Mouse (Mus musculus) lung, adult 2 months (tissue): ENCODE data around the gene Casz1. TPM values are rescaled to one million over a fixed set of nuclear protein-coding genes. Genes with fewer than 3 reads are reported as not detected.

Experiments
- DNase-seq: peaks from one replicate; pipeline ENCODE4 v3.0.0; 2022
- H3K4me1 ChIP-seq: fragments of 200-500 bp; 2 replicates; pipeline ENCODE4 v1.6.1; 2011; ENCODE audit warnings: low read length; ENCODE audit not compliant: control insufficient read depth, insufficient read depth
- H3K4me3 ChIP-seq: fragments of 200-500 bp; replicated peaks from 2 replicates; pipeline ENCODE3; 2011; ENCODE audit warnings: low read depth, mild to moderate bottlenecking, control low read depth, low read length; ENCODE audit errors: extremely low read depth
- CTCF ChIP-seq: fragments of 200-500 bp; IDR thresholded peaks from 2 replicates; pipeline ENCODE4 v1.5.1; 2011; ENCODE audit warnings: mild to moderate bottlenecking, low read length, control low read depth; ENCODE audit not compliant: insufficient read depth
- POLR2A ChIP-seq: fragments of 200-500 bp; IDR thresholded peaks from 2 replicates; pipeline ENCODE4 v1.6.1; 2011; ENCODE audit warnings: low read depth, mild to moderate bottlenecking, control low read depth, low read length, borderline replicate concordance; ENCODE audit errors: extremely low read depth
- WGBS: fragments of 180-500 bp; shearing (Covaris S2); methylation state at CpG from one replicate; pipeline ENCODE4 v1.1.7; 2018; 5-methylcytosine and 5-hydroxymethylcytosine counted together
- polyA plus RNA-seq: library from polyadenylated mRNA; depleted of rRNA; stranded (reverse); fragments of >200 nt; gene quantifications from 2 replicates; pipeline ENCODE4 v1.2.3, GENCODE M21; 2012

Casz1 gene
- polyA plus RNA-seq, 1 experiment = 68.7 TPM

DNA sequence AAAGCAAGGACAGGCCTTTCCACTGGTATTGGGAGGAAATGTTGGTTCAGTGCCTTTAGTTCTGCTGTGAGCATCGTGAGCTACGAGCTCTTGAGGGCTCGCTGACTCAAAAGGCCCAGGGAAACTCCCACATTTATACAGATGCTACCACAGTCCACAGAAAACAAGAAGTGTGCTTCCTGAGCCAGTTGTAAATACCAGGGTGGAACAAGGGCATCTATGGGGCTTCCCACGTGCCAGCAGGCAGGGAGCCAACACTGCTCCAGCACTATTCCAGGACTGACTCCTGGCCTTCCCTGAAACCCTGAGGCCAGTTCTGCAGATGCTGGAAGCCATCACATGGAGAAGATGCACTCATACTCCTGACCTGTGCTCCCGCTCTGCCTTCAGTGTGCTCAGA lies 165.4 kb downstream of the Casz1 start:
- Histone ChIP-seq H3K4me1 (peaks cover 16% of the 10 kb centered on the region), H3K4me3 (no peak overlapping the region)
- no peak for DNase-seq
- TF ChIP-seq CTCF = no peak
- no peak; the same call in 1 of the 2 replicates for TF ChIP-seq POLR2A
- 32% methylated on average over 5 of the region's 5 CpGs for WGBS

DNA sequence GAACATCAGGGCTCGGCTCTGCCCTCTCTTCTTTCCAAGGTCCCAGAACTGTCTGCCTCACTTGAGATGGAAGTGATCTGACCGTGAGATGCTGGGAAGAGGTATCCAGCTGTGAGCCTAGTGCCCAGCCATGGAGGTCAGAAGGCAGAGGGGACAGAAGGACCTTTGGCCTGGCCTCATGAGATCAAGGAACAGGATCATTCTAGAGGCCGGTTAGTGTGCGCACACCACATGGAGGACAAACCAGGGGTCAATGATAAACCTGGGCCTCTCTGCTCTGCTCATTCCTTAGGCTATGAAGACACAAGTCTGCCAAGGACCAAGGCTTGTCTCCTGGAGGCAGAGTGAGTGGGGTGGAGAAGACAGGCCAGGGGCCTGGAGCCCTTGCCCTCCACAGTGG lies 166.5 kb downstream of the Casz1 start:
- Histone ChIP-seq H3K4me3 (no peak overlapping the region), H3K4me1 (peaks cover 16% of the 10 kb centered on the region)
- WGBS = 87% methylated on average over 4 of the region's 4 CpGs
- DNase-seq = no peak
- no peak for TF ChIP-seq POLR2A

DNA sequence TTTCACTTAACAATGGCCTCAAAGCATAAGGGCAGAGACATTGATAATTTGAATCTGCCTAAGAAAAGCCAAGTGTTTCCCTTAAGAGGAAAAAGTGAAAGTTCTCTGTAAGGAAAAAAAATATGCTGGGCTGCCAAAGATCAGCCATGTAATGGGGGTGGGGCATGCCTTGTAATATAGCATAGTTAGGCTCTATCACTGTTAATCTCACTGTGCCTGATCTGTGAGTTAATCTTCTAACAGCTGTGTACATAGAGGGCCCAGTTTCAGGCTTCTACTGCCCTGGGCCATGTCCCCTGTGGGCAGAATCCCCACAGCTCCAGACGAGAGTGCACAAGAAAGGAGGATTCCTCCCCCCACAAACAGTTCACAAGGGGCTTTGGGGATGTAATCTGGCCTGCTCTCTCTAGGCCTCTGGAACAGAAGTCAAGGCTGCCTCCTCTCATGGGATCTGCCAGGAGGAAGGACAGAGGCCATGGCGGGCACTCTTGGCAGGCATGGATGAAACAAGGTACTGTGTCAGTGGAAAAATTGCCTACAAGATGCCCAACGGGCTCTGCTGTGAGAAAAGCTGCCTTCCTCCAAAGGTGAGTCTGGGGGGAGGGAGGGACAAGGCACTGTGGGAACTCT lies 167.5 kb downstream of the Casz1 start:
- peaks cover 16% of the 10 kb centered on the region for H3K4me1 ChIP-seq
- TF ChIP-seq CTCF (no peak), POLR2A (no peak)
- WGBS = 85% methylated on average over 3 of the region's 3 CpGs
- no peak overlapping the region for H3K4me3 ChIP-seq
- DNase-seq = no peak

DNA sequence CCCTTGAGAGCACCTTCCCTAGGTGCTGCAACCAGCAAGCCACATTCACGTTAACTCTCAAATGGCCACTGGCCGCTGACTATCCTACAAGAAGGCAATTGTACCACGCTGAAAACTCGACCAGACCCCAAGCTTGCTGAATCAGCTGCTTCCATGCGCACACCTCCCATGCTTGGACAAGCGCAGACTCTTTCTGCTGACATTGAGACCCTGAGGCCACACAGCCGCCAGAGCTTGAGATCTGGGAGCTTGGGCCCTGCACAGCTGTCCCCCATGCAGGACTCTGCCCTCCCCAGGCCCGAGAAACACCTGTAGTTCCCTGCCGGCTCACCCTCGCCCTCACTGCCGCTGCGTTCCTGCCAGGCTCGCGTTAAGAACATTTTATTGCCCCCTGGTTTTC lies 168.5 kb downstream of the Casz1 start:
- Histone ChIP-seq H3K4me1 (peaks cover 16% of the 10 kb centered on the region), H3K4me3 (no peak overlapping the region)
- DNase-seq = no peak
- no peak for TF ChIP-seq CTCF
- no peak for TF ChIP-seq POLR2A
- WGBS = 91% methylated on average over 14 of the region's 14 CpGs

DNA sequence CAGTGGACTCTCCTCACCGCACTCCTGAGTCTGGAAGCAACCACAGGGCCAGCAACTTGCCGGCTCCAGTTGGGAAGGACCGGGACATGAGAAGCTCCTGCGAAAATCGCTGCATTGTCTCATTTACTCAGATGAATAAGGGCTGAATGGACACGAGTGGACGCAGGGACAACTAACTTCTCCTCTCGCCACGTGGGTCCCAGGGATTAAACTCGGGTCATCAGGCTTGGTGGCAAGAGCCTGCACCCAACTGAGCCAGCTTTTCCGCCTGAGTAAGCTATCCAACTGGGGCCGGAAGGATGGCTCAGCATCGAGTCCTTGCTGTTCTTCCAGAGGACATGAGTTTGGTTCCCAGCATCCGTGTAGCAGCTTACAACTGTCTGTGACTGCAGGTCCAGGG lies 169.2 kb downstream of the Casz1 start:
- TF ChIP-seq CTCF (no peak), POLR2A (no peak)
- DNase-seq = no peak
- Histone ChIP-seq H3K4me3 (no peak overlapping the region), H3K4me1 (peaks cover 15% of the 10 kb centered on the region)
- 86% methylated on average over 14 of the region's 14 CpGs for WGBS

DNA sequence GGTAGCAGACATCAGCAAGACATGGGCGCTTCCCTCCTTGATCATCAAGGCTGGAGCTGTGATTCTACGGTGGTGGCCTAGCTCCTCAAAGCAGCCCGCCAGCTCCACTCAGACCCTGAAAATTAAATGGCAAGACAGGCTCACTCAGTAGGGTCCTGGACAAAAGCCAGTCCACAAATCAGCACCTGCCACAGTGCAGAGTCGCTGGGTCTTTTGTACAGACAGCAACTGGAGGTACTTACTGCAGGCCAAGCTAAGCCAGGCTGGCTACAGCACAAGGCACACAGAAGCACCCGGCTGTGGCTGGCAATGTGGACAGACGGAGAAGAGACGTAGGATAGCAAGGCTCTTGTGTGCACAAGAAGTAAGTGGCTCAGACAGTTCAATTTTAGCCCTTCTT lies 170.6 kb downstream of the Casz1 start:
- DNase-seq = no peak
- peaks cover 13% of the 10 kb centered on the region for H3K4me1 ChIP-seq
- H3K4me3 ChIP-seq = no peak overlapping the region
- WGBS = 88% methylated on average over 7 of the region's 7 CpGs
- TF ChIP-seq POLR2A = no peak
- TF ChIP-seq CTCF = no peak

DNA sequence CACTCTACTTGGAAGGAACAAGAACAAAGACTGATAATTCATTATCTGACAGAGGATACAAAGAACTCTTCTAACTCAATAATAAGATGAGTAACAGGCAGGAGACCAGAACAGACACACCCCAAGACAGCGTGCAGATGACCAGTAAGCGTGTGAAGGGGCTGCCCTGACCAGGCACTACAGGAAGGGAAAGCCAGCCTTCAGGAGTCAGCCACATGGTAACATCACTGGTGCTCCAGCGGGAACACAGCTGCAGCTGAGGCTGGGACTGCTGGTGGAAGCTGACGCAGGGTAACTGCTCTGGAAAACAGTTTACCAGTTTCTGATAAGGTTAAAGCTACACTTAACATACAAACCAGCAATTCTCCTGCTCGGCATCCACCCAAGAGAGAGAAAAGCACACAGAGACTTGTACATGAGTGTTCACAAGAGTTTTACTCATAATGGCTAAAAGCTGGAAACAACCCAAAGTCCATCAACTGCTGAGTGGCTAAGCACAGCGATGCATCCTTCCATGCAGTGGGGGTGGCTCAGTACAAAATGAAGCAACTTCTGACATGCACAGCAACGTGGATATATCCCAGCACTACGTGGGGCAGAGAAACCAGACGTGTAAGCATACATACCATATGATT lies 174.1 kb downstream of the Casz1 start:
- no peak overlapping the region for H3K4me3 ChIP-seq
- WGBS = 52% methylated on average over 9 of the region's 9 CpGs
- peaks cover 12% of the 10 kb centered on the region for H3K4me1 ChIP-seq
- no peak for TF ChIP-seq CTCF
- TF ChIP-seq POLR2A = no peak
- no peak for DNase-seq

DNA sequence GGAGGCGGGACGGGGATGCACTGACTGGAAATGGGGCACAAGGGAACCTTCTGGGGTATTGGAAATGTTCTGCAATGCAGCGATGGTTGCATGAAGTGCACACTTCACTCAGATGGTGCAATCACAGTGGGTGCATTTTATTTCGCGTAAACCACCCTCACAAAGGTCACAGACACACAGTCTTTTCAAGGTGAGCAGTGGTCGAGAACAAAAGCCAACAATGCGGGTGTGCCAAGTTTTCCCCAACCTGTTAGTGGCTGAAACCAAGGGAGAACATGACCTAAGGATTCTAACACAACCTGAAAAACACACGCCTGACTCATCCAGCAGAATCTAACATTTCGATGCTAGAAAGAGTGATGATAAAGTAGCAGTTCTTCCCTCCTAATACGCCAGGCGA lies 174.7 kb downstream of the Casz1 start:
- H3K4me3 ChIP-seq = no peak overlapping the region
- no peak for DNase-seq
- no peak for TF ChIP-seq CTCF
- TF ChIP-seq POLR2A = no peak
- H3K4me1 ChIP-seq = peaks cover 12% of the 10 kb centered on the region
- 76% methylated on average over 11 of the region's 11 CpGs for WGBS

DNA sequence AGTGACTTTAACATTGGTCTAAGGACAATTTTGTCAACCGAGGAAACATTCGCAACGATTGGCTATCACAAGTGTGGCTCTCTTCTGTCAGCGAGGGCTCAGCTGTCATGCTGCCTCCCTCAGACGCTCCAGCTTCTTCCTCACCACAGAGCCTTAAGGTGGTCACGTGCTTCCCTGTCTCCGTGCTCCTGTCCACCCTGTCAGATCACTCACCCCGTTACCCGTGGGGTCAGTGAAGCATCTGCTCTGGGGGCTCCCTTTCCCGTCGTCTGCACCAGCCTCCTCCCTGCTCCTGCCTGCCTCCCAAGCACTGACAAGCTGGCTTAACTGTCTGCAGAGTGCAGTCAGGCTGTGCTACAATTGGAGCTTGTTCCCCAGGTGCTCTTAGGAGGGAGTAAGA lies 175.6 kb downstream of the Casz1 start:
- Histone ChIP-seq H3K4me3 (no peak overlapping the region), H3K4me1 (peaks cover 12% of the 10 kb centered on the region)
- DNase-seq = no peak
- no peak for TF ChIP-seq POLR2A
- TF ChIP-seq CTCF = no peak
- WGBS = 78% methylated on average over 11 of the region's 11 CpGs

DNA sequence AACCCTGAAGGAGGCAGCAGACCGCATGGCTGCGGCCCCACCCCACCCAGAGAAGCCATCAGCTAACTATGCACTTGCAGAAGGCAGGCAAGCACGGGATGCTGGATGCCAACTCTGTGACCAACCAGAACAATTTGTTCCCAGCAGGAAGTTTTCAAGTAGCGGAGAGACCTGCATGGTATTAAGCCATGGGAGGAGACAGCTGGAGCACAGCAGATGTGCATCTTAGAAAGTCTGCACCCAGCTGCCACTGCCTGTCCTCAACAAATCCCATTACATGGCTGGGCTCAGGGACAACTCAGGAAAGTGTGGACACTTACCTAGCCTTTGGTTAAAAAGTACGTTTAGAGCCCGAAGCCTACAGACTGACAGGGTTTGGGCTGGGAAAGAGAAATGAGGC lies 178.0 kb downstream of the Casz1 start:
- TF ChIP-seq POLR2A = no peak
- no peak for TF ChIP-seq CTCF
- peaks cover 18% of the 10 kb centered on the region for H3K4me1 ChIP-seq
- DNase-seq = no peak
- WGBS = 83% methylated on average over 6 of the region's 6 CpGs
- H3K4me3 ChIP-seq = no peak overlapping the region
